Mouse (Mus musculus): Measurements from ENCODE around the gene Scaf8.
"Not testable (repeated sequence)": the region's sequence is repeated elsewhere in the genome, so short reads cannot be mapped to it uniquely, and the experiment has no call there.

Scaf8 gene

DNA sequence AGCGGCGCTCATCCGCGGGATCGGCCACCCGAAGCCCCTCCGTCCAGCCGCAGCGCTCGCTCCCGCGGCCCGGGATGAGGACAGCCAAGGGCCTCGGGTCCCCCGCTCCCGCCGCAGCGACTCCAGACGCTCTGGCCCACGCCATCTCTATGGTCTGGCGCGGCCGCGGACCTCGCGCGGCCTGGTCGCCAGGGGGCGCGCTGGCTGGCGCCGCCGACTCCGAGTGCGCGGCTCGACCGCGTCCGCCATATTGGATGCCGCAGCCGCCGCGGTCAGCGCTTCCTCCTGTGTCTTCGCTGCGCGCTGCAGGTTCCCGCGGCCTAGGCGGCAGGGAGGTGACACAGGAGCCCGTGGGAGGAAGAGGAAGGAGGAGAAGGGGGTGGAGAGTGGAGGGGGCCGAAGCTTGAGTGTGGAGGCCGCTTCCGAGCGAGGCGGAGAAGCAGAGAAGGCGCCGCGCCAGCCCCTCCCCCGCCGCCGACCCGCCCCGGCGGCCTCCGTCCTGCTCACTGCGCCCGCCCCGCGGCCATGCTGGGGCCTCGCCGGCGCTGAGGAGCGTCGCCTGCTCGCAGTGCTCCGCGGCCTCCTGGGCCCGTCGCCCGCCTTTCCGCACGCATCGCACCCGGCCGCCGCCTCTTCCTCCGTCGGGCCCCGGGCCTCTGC lies at the start of gene Scaf8:
TSS of gene Scaf8 (plus strand) at position 253 of the 660 bp plus-strand sequence.
- DNase-seq (ENCODE audit: low spot score in 2 of 2), result peak; percentile 84 to 85

DNA sequence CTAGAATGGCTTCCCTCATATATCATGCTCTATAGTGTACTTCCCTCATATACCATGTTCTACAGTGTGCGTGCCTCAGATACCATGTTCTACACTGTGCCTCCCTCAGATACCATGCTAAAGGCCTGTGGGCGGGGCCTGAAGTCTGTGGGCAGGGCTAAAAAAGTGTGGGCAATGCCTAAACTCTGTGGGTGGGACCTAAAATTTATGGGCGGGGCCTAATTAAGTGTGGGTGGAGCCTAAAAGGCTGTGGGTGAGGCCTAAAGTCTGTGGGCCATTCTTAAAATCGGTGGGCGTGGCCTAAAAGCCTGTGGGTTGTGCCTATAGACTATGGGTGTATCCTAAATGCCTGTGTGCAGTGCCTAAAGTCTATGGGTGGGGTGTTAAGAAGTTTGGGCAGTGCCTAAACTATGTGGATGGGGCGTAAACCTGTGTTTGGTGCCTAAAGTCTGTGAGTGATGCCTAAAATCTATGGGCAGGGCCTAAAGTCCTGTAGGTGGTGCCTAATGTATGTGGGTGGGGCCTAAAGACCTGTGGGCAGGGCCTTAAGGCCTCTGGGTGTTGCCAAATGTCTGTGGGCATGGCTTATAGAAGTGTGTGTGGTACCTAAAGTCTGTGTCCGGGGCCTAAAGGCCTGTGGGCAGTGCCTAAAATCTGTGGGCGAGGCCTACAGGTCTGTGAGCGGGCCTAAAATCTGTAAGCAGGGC lies 39.5 kb upstream of the Scaf8 start:
- no peak for DNase-seq (ENCODE audit: low spot score in 2 of 2)

DNA sequence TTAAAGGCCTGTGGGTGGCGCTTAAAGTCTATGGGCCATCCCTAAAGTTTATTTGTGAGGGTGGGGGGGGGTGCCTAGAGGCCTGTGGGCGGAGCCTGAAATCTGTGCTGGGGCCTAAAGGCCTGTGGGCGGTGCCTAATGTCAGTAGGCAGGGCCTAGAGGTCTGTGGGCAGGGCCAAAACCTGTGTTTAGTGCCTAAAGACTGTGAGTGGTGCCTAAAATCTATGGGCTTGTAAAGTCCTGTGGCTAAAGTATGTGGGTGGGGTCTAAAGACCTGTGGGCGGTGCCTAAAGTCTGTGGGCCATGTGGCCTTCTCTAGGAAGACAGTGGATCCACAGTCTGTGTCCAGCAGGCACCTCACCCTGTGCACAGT lies 38.9 kb upstream of the Scaf8 start:
- no peak for DNase-seq (ENCODE audit: low spot score in 2 of 2)

DNA sequence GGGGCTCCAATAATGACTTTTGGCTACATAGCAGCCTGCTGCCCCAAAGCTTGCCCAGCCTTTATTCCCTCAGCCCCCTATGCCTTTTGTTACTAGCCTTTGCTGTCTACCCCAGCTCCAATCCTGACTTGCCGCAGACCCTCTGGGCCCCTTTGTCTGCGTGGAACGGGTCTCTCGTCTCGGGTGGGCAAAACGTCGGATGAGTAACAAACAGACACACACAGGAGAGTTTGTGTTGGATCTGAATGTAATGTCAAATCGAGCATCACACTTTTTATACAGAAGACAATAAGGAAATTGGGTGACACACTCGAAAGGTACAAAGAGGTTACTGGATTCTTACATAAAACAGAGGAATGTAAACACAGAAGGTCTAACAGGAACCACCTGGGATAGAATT lies 36.8 kb upstream of the Scaf8 start:
- DNase-seq (ENCODE audit: low spot score in 2 of 2), result not testable (repeated sequence)

DNA sequence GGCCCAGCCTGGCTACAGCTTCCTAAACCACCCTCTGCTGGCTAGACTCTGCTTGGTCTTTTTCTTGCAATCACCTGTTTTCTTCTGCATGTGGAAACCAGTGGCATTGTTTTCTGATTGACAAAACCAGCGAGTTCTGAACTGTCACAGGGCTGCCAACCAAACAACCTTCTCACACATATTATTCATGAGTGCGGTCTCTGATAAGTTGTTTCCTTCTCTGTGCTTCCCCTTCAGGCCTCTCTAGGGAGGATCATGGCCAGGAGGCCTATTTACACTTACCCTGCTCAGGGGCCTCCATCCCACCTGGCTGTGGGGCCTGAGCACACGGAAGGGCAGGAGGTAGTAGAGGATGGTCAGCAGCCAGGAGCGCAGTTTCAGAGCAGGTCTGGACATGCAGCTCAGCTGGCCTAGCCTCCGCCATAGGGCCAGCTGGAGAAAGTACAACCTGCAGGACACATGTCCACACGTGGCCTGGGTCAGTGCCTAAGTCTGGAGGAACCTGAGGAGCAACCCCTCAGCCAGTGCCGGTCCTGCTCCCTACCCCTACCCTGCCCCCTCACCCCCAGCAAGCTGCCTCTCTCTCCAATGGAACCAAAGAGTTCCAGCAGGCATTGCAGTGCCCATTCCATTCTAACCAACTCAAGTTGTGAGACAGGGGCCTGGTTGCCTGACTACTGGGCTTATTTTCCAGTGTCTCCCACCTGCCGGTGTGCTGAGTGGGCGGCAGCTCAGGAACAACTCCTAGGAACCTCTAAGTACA lies 34.0 kb upstream of the Scaf8 start:
- not testable (repeated sequence) for DNase-seq (ENCODE audit: low spot score in 2 of 2)

DNA sequence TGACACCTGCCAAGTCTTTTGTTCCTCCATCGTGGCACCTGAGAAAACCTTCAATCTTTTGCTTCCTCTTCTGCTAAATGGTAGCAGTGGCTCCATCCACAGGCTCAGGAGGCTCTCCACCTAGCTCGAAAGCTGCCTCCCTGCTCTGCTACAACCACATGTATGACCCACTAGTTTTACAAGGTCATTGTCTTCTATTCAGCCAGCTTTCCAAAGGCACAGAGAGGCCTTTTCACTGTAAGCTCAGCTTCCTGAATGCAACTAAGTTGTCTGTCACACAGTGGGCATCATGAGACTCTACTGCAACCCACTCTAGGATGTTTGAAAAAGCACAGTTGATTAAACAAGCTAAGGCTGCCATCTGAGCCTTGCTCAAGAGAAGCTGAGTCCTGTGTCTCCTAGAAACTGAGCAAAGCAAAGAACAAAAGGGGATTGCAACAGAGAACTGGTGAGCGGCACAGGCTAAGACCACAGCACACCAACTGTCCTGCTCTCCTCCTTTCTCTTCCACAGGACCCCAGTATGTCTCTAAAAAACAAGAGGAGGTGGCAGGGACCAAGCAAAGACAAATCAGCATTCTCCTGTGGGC lies 33.2 kb upstream of the Scaf8 start:
- peak; percentile 94 to 99 for DNase-seq (ENCODE audit: low spot score in 2 of 2)

DNA sequence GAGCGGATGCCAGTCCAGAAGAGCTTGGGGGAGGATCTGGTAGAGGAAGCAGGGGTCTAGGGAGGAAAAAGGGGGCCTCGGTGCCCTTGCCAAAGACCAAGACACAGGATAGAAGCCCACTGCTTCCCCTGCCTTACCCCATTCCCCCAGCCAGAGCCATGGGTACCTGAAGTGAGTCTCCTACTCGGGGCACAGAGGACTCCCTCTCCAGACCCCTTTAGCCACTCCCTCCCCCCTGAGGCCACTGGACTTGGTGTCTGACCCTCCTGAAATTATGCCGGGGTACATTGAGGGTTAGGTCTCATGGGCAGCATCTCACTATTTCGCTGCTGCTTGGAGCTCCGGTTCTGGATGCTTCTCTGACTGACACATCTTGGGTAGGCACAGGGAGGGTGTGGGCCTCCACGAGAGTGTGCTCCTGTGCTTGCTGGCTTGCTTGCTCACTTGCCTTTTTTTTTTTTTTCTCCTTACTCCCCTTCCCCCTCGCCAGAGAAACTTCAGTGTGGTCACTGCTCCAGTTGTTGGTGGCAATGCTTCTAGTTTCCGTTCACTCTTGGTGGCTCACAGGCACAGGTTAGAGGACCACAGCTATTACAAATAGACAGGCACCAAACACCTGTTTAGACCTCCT lies 32.5 kb upstream of the Scaf8 start:
- peak; percentile 41 to 59 for DNase-seq (ENCODE audit: low spot score in 2 of 2)

DNA sequence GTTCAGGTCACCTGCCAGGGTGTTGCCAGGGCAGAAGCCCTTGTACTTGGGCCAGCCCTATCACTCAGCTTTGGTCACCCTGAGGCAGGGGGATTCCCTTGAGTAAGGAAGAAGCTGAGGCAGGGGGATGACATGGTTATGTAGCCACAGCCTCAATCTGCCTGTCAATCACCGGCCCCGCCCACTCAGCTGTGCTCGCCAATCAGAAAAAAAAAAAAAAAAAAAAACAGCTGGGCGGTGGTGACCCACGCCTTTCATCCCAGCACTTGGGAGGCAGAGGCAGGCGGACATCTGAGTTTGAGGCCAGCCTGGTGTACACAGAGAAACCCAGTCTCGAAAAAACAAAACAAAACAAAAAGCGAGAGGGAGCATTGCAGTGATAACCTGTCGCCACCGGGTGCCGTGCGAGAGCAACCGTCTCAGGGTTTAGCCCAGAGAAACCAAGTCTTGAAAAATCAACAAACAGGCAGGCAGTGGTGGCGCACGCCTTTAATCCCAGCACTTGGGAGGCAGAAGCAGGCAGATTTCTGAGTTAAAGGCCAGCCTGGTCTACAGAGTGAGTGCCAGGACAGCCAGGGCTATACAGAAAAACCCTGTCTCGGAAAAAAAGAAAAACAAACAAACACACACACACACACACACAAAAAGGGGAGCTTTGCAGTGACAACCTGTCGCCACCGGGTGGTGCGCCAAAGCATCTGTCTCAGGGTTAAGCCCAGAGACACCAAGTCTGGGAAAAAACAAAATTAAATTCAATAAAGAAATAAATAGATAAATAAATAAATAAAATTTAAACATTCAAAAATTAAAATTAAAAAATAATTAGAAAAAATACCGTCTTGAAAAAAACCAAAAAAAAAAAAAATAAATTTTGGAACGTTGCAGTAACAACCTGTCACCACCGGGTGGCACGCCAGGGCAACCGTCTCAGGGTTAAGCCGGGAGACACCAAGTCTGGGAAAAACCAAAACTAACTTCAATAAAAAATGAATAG lies 31.7 kb upstream of the Scaf8 start:
- peak; percentile 56 to 64 for DNase-seq (ENCODE audit: low spot score in 2 of 2)

DNA sequence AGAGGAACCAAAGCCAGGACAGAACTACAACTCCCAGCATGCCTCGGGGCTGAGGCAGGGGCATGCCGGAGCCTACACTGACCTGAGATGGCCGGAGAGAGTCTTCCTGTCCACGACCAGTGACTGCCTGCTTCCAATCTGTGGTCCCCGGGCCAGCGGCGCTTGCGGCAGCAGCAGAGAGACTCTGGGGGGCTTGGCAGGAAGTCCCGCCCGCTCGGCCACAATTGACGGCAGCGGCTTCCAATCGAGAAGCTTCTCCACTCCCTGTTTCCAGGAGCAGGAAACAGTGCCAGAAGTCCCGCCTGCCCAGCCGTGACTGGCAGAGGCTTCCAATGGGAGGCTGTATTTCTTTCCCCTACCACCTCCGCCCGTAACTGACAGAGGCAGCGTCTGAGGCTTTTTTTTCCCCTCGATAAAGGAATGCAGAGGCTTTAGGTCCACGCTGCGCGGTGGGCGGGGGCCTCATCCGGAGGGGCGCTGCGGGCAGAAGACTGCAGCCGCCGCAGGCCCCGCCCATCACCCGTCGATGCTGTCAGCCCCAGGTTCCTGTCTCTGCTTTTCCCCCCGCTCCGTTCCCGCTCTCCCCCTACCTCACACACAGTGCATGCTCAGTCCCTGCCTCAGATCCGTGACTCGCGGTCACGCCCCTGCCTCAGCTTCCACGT lies 30.8 kb upstream of the Scaf8 start:
- DNase-seq (ENCODE audit: low spot score in 2 of 2), result peak; percentile 85 to 92

DNA sequence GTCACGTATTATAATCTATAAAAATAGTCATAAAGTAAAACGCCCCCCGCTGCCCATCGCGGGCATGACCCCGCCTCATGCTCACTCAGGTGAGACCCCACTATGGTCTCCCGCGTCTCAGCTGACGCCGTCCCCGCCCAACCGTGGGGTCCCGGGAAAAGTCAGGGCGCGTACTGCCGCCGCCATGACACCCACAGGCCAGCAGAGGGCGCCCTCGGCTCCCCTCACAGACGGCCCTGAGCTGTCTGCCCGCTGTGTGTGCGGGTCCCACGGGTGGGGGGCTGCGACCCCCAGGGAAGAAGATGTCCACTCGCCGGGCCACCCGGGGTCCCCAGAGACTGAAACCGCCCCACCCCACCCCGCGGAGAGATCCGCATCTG lies 30.2 kb upstream of the Scaf8 start:
- peak; percentile 79 to 89 for DNase-seq (ENCODE audit: low spot score in 2 of 2)

DNA sequence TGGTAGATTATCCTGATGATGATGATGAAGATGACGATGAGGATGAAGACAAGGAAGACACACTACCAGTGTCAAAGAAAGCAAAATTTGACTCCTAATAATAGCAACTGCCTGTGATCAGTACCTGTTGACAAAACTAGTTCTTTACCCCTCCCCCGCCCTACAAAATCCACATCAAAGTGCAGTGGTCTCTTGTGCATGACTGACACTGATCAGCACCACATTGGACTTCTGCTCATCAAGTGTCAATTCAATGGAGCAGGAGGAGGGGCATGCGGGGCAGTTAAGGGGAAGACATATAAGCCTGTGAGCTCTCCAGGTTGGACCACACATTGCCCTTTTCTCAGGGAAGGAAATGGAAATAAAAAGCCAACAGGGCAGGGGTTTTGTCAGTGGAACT lies 29.6 kb upstream of the Scaf8 start:
- no peak for DNase-seq (ENCODE audit: low spot score in 2 of 2)

DNA sequence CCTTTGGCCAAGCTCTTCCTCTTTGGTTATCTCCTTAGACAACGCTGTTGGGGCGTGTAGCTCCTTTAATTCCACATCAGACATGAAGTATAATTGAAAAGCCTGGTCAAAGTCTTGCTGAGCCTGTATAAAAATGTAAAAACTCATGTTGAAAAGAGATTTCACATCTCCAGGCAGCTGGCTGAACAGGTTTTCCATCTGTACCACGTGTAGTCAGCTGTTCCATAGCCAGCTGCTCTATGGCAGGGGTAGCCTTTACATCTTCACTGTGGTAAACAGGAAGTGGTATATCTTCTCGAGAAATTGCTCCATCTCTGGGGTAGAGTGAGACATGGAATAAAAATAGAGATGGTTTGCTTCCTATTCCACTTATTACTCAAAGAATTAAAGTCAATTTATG lies 22.1 kb upstream of the Scaf8 start:
- no peak for DNase-seq (ENCODE audit: low spot score in 2 of 2)

DNA sequence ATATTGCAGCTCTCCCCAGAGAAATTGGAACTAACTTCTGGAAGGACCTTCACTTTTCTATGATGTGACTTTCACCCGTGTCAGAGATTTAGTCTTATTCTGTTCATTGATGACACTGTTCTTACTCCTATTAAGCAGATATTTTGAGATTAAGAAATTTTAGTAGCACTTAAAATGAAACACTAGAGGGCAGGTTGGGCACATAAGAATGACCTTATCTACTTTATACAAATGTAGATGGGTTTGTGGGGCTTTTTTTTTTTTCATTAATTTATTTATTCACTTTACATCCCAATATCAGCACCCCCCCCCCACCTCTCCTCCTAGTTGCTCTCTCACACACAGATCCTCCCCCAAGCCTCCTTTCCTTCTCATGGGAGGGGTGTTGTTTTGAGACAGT lies 15.5 kb upstream of the Scaf8 start:
- DNase-seq (ENCODE audit: low spot score in 2 of 2), result not testable (repeated sequence)

DNA sequence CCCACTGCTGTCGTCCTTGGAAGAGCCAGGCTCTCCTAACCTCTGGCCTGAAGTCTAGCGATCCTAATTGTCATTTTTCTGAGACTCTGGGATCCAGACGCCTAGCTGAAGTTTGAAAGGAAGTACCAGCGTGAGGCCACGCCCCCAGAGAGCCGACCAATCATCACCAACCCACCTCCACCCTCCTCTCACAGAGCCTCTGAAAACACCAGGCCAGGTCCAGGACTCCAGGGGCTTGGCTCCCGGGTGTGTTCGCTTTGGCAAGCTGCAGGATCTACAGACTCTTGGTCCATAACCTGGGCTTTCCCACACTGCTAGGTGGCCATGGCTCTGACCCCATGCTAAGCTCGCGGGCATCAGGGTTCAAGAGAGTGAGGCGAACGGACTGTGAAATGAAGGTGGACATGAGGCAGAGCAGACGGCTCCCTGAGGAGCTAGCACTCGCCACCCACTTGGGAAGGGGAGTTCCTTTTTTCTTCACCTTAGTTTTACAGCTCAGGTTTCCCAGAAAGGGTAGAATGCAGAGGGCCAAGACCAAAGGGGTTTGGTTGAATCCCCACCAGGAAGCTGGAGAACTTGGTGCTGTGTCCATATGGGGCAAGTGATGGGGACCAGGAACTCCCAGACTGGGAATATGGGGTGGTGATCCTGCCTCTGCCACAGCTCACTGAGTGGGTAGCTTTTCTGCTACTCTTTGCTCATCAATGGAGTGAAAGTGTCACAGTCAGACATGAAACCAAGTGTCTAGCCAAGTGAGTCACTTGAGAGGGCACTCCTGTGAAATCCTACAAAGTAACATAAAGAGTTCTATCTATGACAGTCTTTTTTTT lies 12.2 kb upstream of the Scaf8 start:
- DNase-seq (ENCODE audit: low spot score in 2 of 2), result no peak

DNA sequence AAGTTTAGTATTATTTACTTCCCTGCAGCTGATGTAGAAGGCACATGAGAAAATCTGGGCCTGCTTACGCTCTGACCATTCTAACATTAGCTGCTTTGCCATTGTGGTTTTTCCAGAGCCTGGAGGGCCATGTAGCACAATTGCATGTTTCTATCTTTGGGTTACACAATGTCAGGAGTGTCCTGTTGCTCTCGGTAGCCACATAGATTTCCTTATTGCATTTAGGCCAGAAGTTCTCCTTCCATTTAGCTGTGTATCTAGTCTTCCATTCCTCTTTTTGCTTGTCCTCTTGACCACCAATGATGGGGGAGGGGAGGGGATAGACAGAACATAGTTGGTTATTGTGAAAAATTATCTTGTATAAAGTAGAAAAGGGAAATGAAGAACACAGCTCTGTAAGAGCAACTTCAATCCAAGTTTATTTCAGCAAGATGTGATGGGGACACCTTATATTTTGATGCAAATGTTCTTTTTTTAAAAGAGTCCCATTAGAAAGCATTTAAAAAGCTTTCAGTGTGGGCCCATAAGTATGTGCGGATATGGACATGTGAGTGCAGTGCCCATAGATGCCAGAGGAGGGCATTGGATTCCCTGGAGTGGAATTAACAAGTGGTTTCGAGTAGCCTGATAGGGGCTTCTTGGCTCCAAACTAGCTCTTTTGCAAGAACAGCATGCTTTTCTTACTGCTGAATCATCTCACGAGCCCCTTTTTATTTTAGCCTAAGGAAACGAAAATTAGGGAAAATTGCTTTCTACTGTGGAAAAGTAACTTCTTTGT lies 10.4 kb upstream of the Scaf8 start:
- DNase-seq (ENCODE audit: low spot score in 2 of 2), result no peak

DNA sequence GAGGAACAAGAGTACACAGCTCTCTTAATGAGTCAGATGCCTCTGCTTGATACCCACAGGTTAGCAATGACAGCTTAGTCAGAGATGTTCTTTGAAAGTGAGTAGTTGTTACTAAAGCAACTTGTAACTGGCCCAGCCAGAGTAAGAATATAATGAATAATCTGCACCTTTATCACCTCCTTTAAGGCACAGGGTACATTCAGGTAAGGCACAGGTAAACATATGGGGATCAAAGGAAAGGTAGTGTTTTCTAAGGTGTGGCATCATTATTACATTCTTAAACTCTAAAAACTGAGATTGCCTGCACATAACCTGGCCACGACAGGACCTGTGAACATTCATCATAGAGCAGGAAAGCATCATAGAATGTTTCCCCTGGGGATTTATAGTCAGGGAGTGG lies 9.8 kb upstream of the Scaf8 start:
- no peak for DNase-seq (ENCODE audit: low spot score in 2 of 2)

DNA sequence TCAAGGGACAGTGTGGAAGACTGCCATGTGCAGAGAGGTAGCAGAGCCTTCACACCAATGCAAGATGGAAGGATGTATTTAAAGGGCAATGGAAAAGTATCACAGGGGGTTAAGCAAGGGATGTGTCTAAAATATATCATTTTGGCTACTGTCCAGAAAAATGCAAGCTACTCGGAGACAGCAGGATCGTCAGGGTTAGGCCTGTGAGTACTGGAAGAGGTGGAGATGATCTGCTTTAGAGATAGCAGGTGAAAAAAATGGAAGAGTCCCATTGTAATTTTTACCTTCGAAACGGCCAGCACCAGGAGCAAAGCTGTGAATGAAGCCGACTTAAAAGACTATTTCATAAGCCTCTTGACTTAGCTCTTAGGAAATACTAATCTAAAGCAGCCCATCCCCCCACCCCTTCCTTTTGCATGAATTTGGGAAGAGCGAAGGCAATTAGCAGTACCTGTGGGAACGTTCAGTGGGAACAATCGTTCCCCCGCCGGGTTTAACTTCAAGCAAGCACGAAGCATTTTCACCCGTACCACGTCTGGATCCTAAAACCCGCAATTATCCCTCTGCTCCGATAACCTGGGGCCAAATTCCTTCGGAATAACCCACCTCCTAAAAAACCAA lies 925 bp upstream of the Scaf8 start:
- no peak for DNase-seq (ENCODE audit: low spot score in 2 of 2)

DNA sequence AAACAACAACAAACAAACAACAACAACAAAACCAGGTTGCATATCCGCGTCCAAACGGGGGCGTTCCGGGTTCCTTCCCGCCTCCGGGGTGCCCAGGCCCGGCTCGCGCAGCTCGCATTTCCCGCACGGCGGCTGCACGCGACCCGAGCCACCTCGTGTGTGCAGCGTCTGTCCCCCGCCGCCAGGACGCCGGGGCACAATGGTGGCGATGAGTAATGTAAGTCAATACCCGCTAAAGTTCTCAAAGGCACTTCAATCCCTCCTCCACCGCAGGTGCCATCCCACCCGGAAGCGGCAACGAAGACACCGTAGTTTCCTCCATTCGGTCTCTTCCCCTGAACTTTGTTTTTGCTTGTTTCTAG lies 433 bp upstream of the Scaf8 start:
- DNase-seq (ENCODE audit: low spot score in 2 of 2), result no peak

Data from frontal cortex, postnatal 14 days (tissue).